Mouse (Mus musculus) MEL (cell line): ENCODE results near the gene Prr14. TPM values are rescaled to one million over a fixed set of nuclear protein-coding genes. Genes with fewer than 3 reads are reported as not detected.
A peak's percentile ranks its signal among the peaks of the same experiment; 100 is the strongest.

Experiments used
- DNase-seq: peaks from one replicate; pipeline ENCODE4 v3.0.0; 2011; ENCODE audit warnings: low read depth, low spot score
- H3K27ac ChIP-seq: 2 replicates; pipeline ENCODE4 v1.5.1; 2012; ENCODE audit warnings: low read depth, mild to moderate bottlenecking, control low read depth, low read length, moderate library complexity; ENCODE audit not compliant: control insufficient read depth
- H3K27me3 ChIP-seq, 2 experiments: fragments of 150-350 bp in 1 of 2; sonication (generic) in 1 of 2; 2 replicates each; pipeline ENCODE4 v1.6.1; 2012; ENCODE audit warnings: low read length in 2 of 2, mild to moderate bottlenecking in 2 of 2, improper control_type of control experiment in 1 of 2, moderate library complexity in 1 of 2; ENCODE audit not compliant: insufficient read depth in 2 of 2, control insufficient read depth in 1 of 2
- H3K36me3 ChIP-seq, 2 experiments: 2 replicates each; pipeline ENCODE4 v1.6.1; 2012 to 2014; ENCODE audit warnings: low read length in 2 of 2, improper control_type of control experiment in 1 of 2, inconsistent platforms in 1 of 2, mild to moderate bottlenecking in 1 of 2; ENCODE audit not compliant: insufficient read depth in 2 of 2, control insufficient read depth in 1 of 2
- H3K4me1 ChIP-seq, 2 experiments: fragments of 150-350 bp in 1 of 2; sonication (generic) in 1 of 2; 2 replicates each; pipeline ENCODE4 v1.6.1; 2012; ENCODE audit warnings: low read length in 2 of 2, improper control_type of control experiment in 1 of 2, mild to moderate bottlenecking in 1 of 2; ENCODE audit not compliant: insufficient read depth in 2 of 2, control insufficient read depth in 1 of 2
- H3K4me3 ChIP-seq, 2 experiments: fragments of 150-350 bp in 1 of 2; sonication (generic) in 1 of 2; 2 replicates each; pipeline ENCODE4 v1.5.1; 2012; ENCODE audit warnings: low read depth in 2 of 2, low read length in 2 of 2, mild to moderate bottlenecking in 2 of 2, moderate library complexity in 2 of 2, control low read depth in 1 of 2, improper control_type of control experiment in 1 of 2; ENCODE audit not compliant: control insufficient read depth in 1 of 2, insufficient read depth in 1 of 2
- H3K79me2 ChIP-seq: 2 replicates; pipeline ENCODE4 v1.6.1; 2012; ENCODE audit warnings: mild to moderate bottlenecking, low read length, moderate library complexity; ENCODE audit not compliant: control insufficient read depth, poor library complexity, insufficient read depth
- H3K9ac ChIP-seq: 2 replicates; pipeline ENCODE4 v1.6.1; 2012; ENCODE audit warnings: low read depth, mild to moderate bottlenecking, control low read depth, low read length, moderate library complexity; ENCODE audit not compliant: control insufficient read depth, poor library complexity, severe bottlenecking
- H3K9me3 ChIP-seq: fragments of 150-350 bp; sonication (generic); replicated peaks from 2 replicates; pipeline ENCODE4 v1.6.1; 2012; ENCODE audit warnings: mild to moderate bottlenecking, low read length, improper control_type of control experiment, moderate library complexity; ENCODE audit not compliant: insufficient read depth
- CHD2 ChIP-seq: IDR thresholded peaks from 2 replicates; pipeline ENCODE4 v1.6.1; 2011; ENCODE audit warnings: low read length, improper control_type of control experiment
- CTCF ChIP-seq, 3 experiments: IDR thresholded peaks in 2 of 3; conservative IDR thresholded peaks in 1 of 3; 2 replicates each; pipeline ENCODE4 v1.5.1; 2011 to 2012; ENCODE audit warnings: low read length in 3 of 3, low read depth in 2 of 3, mild to moderate bottlenecking in 2 of 3, improper control_type of control experiment in 1 of 3, inconsistent platforms in 1 of 3, mixed read lengths in 1 of 3, moderate library complexity in 1 of 3; ENCODE audit not compliant: control insufficient read depth in 1 of 3, insufficient read depth in 1 of 3, poor library complexity in 1 of 3, severe bottlenecking in 1 of 3
- E2F4 ChIP-seq: IDR thresholded peaks from 2 replicates; pipeline ENCODE4 v1.6.1; 2011; ENCODE audit warnings: low read depth, low read length, improper control_type of control experiment, borderline replicate concordance
- EP300 ChIP-seq, 2 experiments: IDR thresholded peaks; 2 replicates each; pipeline ENCODE4 v1.6.1; 2011; ENCODE audit warnings: improper control_type of control experiment in 2 of 2, low read length in 2 of 2, low read depth in 1 of 2, mild to moderate bottlenecking in 1 of 2
- GABPA ChIP-seq: IDR thresholded peaks from 2 replicates; pipeline ENCODE4 v1.6.1; 2012; ENCODE audit warnings: low read depth, mild to moderate bottlenecking, inconsistent platforms, low read length, improper control_type of control experiment, moderate library complexity
- GATA1 ChIP-seq: IDR thresholded peaks from 2 replicates; pipeline ENCODE4 v1.6.1; 2011; ENCODE audit warnings: low read depth, low read length, improper control_type of control experiment
- KAT2A ChIP-seq: conservative IDR thresholded peaks from 2 replicates; pipeline ENCODE4 v1.6.1; 2012; ENCODE audit warnings: low read depth, low read length, improper control_type of control experiment, inconsistent platforms
- MAFK ChIP-seq: IDR thresholded peaks from 2 replicates; pipeline ENCODE4 v1.6.1; 2011; ENCODE audit warnings: low read depth, mild to moderate bottlenecking, low read length, improper control_type of control experiment, borderline replicate concordance
- MAX ChIP-seq: IDR thresholded peaks from 2 replicates; pipeline ENCODE4 v1.6.1; 2011; ENCODE audit warnings: low read length, improper control_type of control experiment
- MAZ ChIP-seq: IDR thresholded peaks from 2 replicates; pipeline ENCODE4 v1.6.1; 2012; ENCODE audit warnings: low read depth, mild to moderate bottlenecking, inconsistent platforms, low read length, improper control_type of control experiment
- MEF2A ChIP-seq: IDR thresholded peaks from 2 replicates; pipeline ENCODE4 v1.6.1; 2014; ENCODE audit warnings: low read depth, mild to moderate bottlenecking, inconsistent platforms, low read length, improper control_type of control experiment; ENCODE audit not compliant: poor library complexity, insufficient replicate concordance, severe bottlenecking; ENCODE audit errors: extremely low read depth
- NRF1 ChIP-seq: IDR thresholded peaks from 2 replicates; pipeline ENCODE4 v1.6.1; 2014; ENCODE audit warnings: low read depth, mild to moderate bottlenecking, inconsistent platforms, low read length, improper control_type of control experiment, moderate library complexity; ENCODE audit not compliant: poor library complexity, insufficient read depth, severe bottlenecking
- RAD21 ChIP-seq: IDR thresholded peaks from 2 replicates; pipeline ENCODE4 v1.6.1; 2011; ENCODE audit warnings: mild to moderate bottlenecking, low read depth, low read length, improper control_type of control experiment
- RCOR1 ChIP-seq: IDR thresholded peaks from 2 replicates; pipeline ENCODE4 v1.6.1; 2012; ENCODE audit warnings: low read depth, mild to moderate bottlenecking, inconsistent platforms, low read length, improper control_type of control experiment
- SIN3A ChIP-seq: IDR thresholded peaks from 2 replicates; pipeline ENCODE4 v1.6.1; 2012; ENCODE audit warnings: low read length, improper control_type of control experiment, inconsistent platforms
- TCF12 ChIP-seq: IDR thresholded peaks from 2 replicates; pipeline ENCODE4 v1.6.1; 2014; ENCODE audit warnings: low read depth, mild to moderate bottlenecking, inconsistent platforms, low read length, improper control_type of control experiment, moderate library complexity
- USF2 ChIP-seq, 2 experiments: IDR thresholded peaks; 2 replicates each; pipeline ENCODE4 v1.6.1; 2011 to 2012; ENCODE audit warnings: improper control_type of control experiment in 2 of 2, low read length in 2 of 2, borderline replicate concordance in 1 of 2, inconsistent platforms in 1 of 2, low read depth in 1 of 2, mild to moderate bottlenecking in 1 of 2; ENCODE audit not compliant: insufficient read depth in 1 of 2
- ZKSCAN1 ChIP-seq: IDR thresholded peaks from 2 replicates; pipeline ENCODE4 v1.6.1; 2012; ENCODE audit warnings: low read depth, mild to moderate bottlenecking, inconsistent platforms, low read length, improper control_type of control experiment, moderate library complexity
- ZMIZ1 ChIP-seq: IDR thresholded peaks from 2 replicates; pipeline ENCODE4 v1.6.1; 2012; ENCODE audit warnings: low read depth, mild to moderate bottlenecking, inconsistent platforms, low read length, improper control_type of control experiment, moderate library complexity
- polyA plus RNA-seq, 2 experiments: library from polyadenylated mRNA; stranded (reverse) in 1 of 2; unstranded in 1 of 2; fragments of >175 nt in 1 of 2; fragments of >200 nt in 1 of 2; gene quantifications; 2 replicates each; pipeline versions ENCODE4 v1.2.1 to v1.2.4; 2012; ENCODE audit warnings: low replicate concordance in 2 of 2, low read depth in 1 of 2; ENCODE audit not compliant: insufficient read length in 2 of 2, insufficient read depth in 1 of 2, missing spikeins in 1 of 2
- total RNA-seq: library from RNA; depleted of rRNA; stranded (reverse); fragments of 300-350 nt; gene quantifications from 2 replicates; pipeline ENCODE4 v1.2.3, GENCODE M21; 2012

Gene Prr14
- total and polyA plus RNA-seq, 3 experiments: 10.8 to 45.9 TPM; not detected in 1

GRCm38 (mm10) chr7:127449966-127450365 is 9.4 kb upstream of the Prr14 start:
- Histone ChIP-seq H3K27me3 (no peaks in the 10 kb centered on the region), H3K9ac (peak overlapping the region; percentile 85), H3K27ac (no peak overlapping the region), H3K36me3 (peaks cover 0 to 19% of the 10 kb centered on the region in 2 experiments; a peak in 2 of 4 replicates), H3K4me1 (peaks cover 0 to 22% of the 10 kb centered on the region in 2 experiments; a peak in 2 of 4 replicates), H3K79me2 (peaks cover 35% of the 10 kb centered on the region), H3K9me3 (no peaks in the 10 kb centered on the region), H3K4me3 (peak overlapping the region; percentile 93 to 94)
- DNase-seq: no peak
- no peak for TF ChIP-seq ZMIZ1
- TF ChIP-seq ZKSCAN1: no peak
- TF ChIP-seq EP300 (IDR thresholded peaks at IDR 0.05; ENCODE audit: low read depth in 1 of 2, low read length in 2 of 2): no peak
- no peak for TF ChIP-seq MAFK
- TF ChIP-seq MEF2A: no peak
- no peak for TF ChIP-seq MAX
- no peak for TF ChIP-seq NRF1
- no peak for TF ChIP-seq SIN3A
- no peak for TF ChIP-seq CTCF (IDR thresholded peaks at IDR 0.05 in 2 of 3, conservative IDR thresholded peaks at IDR 0.05 in 1 of 3; ENCODE audit: control insufficient read depth in 1 of 3, insufficient read depth in 1 of 3, low read depth in 2 of 3, low read length in 3 of 3, poor library complexity in 1 of 3, severe bottlenecking in 1 of 3)
- TF ChIP-seq GABPA: no peak
- no peak for TF ChIP-seq USF2 (IDR thresholded peaks at IDR 0.05; ENCODE audit: borderline replicate concordance in 1 of 2, insufficient read depth in 1 of 2, low read depth in 1 of 2, low read length in 2 of 2)
- no peak for TF ChIP-seq CHD2
- TF ChIP-seq RAD21: no peak
- TF ChIP-seq GATA1: no peak
- no peak for TF ChIP-seq TCF12
- TF ChIP-seq E2F4: no peak
- TF ChIP-seq RCOR1: no peak

DNA sequence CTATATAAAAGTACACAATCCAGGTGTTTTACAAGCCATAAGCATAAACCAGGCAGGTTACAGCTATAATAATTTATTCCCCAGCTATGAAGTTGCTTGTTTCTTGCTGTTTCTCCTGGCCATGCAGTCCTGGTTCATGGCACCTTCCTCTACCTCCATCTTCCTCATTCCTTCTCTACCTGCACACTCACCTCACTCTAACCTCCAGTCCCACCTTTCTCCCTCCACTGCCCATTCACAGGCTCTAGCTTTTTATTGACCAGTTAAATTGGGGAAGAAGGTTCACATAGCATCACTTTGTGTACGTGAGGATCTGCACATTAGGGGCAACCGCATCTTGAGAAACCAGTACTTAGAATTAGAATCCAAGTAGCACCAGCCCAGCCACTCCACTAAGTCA is 6.4 kb upstream of the Prr14 start:
- no peaks in the 10 kb centered on the region for H3K9me3 ChIP-seq
- DNase-seq: no peak
- TF ChIP-seq E2F4 (no peak), KAT2A (no peak), CHD2 (no peak), USF2 (IDR thresholded peaks at IDR 0.05; ENCODE audit: borderline replicate concordance in 1 of 2, insufficient read depth in 1 of 2, low read depth in 1 of 2, low read length in 2 of 2) (no peak), MAZ (no peak), SIN3A (no peak)

More for the DNA sequence above, 6.4 kb upstream of the Prr14 start:
- no peak overlapping the region for H3K9ac ChIP-seq
- peaks cover 3 to 14% of the 10 kb centered on the region in 2 experiments; a peak in 3 of 4 replicates for H3K36me3 ChIP-seq
- no peak overlapping the region for H3K27ac ChIP-seq
- H3K79me2 ChIP-seq: peaks cover 33% of the 10 kb centered on the region
- no peaks in the 10 kb centered on the region for H3K27me3 ChIP-seq
- peaks cover 0 to 15% of the 10 kb centered on the region in 2 experiments; a peak in 2 of 4 replicates for H3K4me1 ChIP-seq
- H3K4me3 ChIP-seq: no peak overlapping the region
